Comparison of ENCODE assay signal across 7 mouse cellular contexts in the genomic region with DNA sequence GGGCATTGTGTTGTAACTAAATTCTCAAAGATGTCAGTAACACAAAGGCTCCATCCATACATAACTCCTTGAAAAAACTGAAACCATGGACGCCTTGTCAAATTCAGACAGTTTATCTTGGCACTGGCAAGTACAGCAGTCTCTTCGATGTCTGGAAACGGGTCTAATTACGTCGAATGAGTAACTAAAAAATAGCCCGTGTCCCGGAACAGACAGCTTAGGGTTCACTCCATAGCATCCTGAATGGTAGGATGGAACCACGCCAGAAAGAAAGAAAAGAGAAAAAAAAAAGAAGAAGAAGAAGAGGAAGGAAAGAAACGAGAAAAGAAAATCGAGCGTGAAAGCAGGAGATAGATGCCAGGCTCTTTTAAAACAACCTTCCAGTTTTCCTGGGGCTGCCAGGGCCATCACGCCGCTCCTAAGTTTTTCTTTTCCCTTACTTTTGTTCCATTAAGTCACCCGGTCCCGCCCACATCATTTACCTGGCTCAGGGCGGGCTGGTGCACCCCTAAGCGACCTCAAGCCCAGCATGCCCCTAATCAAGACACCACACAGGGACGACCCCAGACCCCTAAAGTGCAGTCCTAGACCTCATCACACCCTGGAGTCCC. TPM values are rescaled to one million over a fixed set of nuclear protein-coding genes. Genes with fewer than 3 reads are reported as not detected.
A peak's percentile ranks its signal among the peaks of the same experiment; 100 is the strongest.
DNase-seq lines count a peak whose midpoint lies in the region; ATAC-seq and TF ChIP-seq lines count a peak whose summit lies in the region.

No protein-coding gene starts in this region.

- no peak for TF ChIP-seq EP300 in lung, postnatal 0 days (IDR thresholded peaks at IDR 0.05)

- peak; percentile 62 for DNase-seq in lung, postnatal 0 days (ENCODE audit: low spot score)
- no peak for DNase-seq in lung, postnatal 14 days
- DNase-seq in limb, embryonic 11.5 days (ENCODE audit: low spot score), result no peak
- DNase-seq in adrenal gland, adult (ENCODE audit: inconsistent age in 2 of 2, low spot score in 1 of 2), result no peak
- no peak for DNase-seq in cerebellum, postnatal 4 days (ENCODE audit: low spot score in 2 of 2)

- TF ChIP-seq POLR2A in embryonic fibroblast, embryonic 13.5 days (IDR thresholded peaks at IDR 0.05; ENCODE audit: low read depth, low read length), result no peak

- peak overlapping the region; percentile 95 for H3K27ac ChIP-seq in lung, postnatal 0 days (ENCODE audit: low read length)
- H3K27ac ChIP-seq in embryonic fibroblast, embryonic 13.5 days (ENCODE audit: insufficient read depth, low read length), result peak overlapping the region; percentile 37; the same call in 1 of the 2 replicates
- H3K27ac ChIP-seq in limb, embryonic 11.5 days (replicated peaks; ENCODE audit: low read depth, low read length), result no peak overlapping the region
- H3K27ac ChIP-seq in stomach, embryonic 14.5 days (ENCODE audit: low read length), result peak overlapping the region; percentile 55

- peak overlapping the region; percentile 61 for H3K4me3 ChIP-seq in lung, postnatal 0 days (ENCODE audit: low read depth, low read length)
- peak overlapping the region; percentile 84 for H3K4me3 ChIP-seq in embryonic fibroblast, embryonic 13.5 days (ENCODE audit: insufficient read depth, low read length)
- H3K4me3 ChIP-seq in limb, embryonic 11.5 days (ENCODE audit: low read depth, low read length), result peak overlapping the region; percentile 60
- peak overlapping the region; percentile 72 for H3K4me3 ChIP-seq in stomach, embryonic 14.5 days (ENCODE audit: low read depth, low read length)

- TF ChIP-seq CTCF in lung, postnatal 0 days (IDR thresholded peaks at IDR 0.05), result no peak
- no peak for TF ChIP-seq CTCF in embryonic fibroblast, embryonic 13.5 days (IDR thresholded peaks at IDR 0.05; ENCODE audit: borderline replicate concordance, insufficient read depth, low read length)

- H3K36me3 ChIP-seq in lung, postnatal 0 days (ENCODE audit: insufficient read depth, low read length), result no peaks in the 10 kb centered on the region
- H3K36me3 ChIP-seq in limb, embryonic 11.5 days (ENCODE audit: control insufficient read depth, insufficient read depth, low read length), result no peaks in the 10 kb centered on the region
- H3K36me3 ChIP-seq in stomach, embryonic 14.5 days (ENCODE audit: control insufficient read depth, insufficient read depth, low read length), result no peaks in the 10 kb centered on the region

- H3K27me3 ChIP-seq in lung, postnatal 0 days (replicated peaks; ENCODE audit: insufficient read depth, low read length), result no peaks in the 10 kb centered on the region
- 0 out of 2 replicates have a peak, but pooled peaks cover 2% of the 10 kb centered on the region for H3K27me3 ChIP-seq in limb, embryonic 11.5 days (ENCODE audit: control insufficient read depth, insufficient read depth, low read length)
- H3K27me3 ChIP-seq in stomach, embryonic 14.5 days (ENCODE audit: control insufficient read depth, insufficient read depth, low read length), result no peaks in the 10 kb centered on the region

- peak; percentile 11 for ATAC-seq in lung, postnatal 0 days
- ATAC-seq in limb, embryonic 11.5 days (ENCODE audit: insufficient number of reproducible peaks, low FRiP score, low TSS enrichment, low read depth), result no peak
- ATAC-seq in stomach, embryonic 14.5 days (ENCODE audit: insufficient number of reproducible peaks, insufficient read depth, low FRiP score, low read depth), result no peak

- H3K9me3 ChIP-seq in lung, postnatal 0 days (ENCODE audit: low read length), result no peaks in the 10 kb centered on the region
- no peaks in the 10 kb centered on the region for H3K9me3 ChIP-seq in limb, embryonic 11.5 days (ENCODE audit: control insufficient read depth, low read length)
- H3K9me3 ChIP-seq in stomach, embryonic 14.5 days (ENCODE audit: control insufficient read depth, low read depth, low read length), result no peaks in the 10 kb centered on the region

- no peaks in the 10 kb centered on the region; the same call in 1 of the 2 replicates for H3K4me1 ChIP-seq in lung, postnatal 0 days (ENCODE audit: insufficient read depth, low read depth, low read length)
- H3K4me1 ChIP-seq in embryonic fibroblast, embryonic 13.5 days (ENCODE audit: control insufficient read depth, insufficient read depth, low read length), result peaks cover 2% of the 10 kb centered on the region
- no peaks in the 10 kb centered on the region for H3K4me1 ChIP-seq in limb, embryonic 11.5 days (ENCODE audit: control insufficient read depth, insufficient read depth, low read length)
- H3K4me1 ChIP-seq in stomach, embryonic 14.5 days (ENCODE audit: control insufficient read depth, insufficient read depth, low read length), result no peaks in the 10 kb centered on the region

- H3K9ac ChIP-seq in lung, postnatal 0 days (replicated peaks; ENCODE audit: low read depth), result peak overlapping the region; percentile 45
- H3K9ac ChIP-seq in limb, embryonic 11.5 days (ENCODE audit: low read length), result peak overlapping the region; percentile 44
- H3K9ac ChIP-seq in stomach, embryonic 14.5 days (replicated peaks; ENCODE audit: low read depth, low read length), result peak overlapping the region; percentile 52; the same call in 1 of the 2 replicates

- H3K4me2 ChIP-seq in lung, postnatal 0 days (replicated peaks; ENCODE audit: low read depth, low read length), result peak overlapping the region; percentile 80
- H3K4me2 ChIP-seq in limb, embryonic 11.5 days (ENCODE audit: low read depth, severe bottlenecking), result peak overlapping the region; percentile 86
- peak overlapping the region; percentile 80 for H3K4me2 ChIP-seq in stomach, embryonic 14.5 days (replicated peaks; ENCODE audit: low read depth, low read length)

- WGBS in lung, postnatal 0 days, result under 1% methylated on average over 18 of the region's 18 CpGs
- WGBS in limb, embryonic 11.5 days, result 5% methylated on average over 18 of the region's 18 CpGs
- WGBS in stomach, embryonic 14.5 days, result 2% methylated on average over 18 of the region's 18 CpGs

RNA-seq across cellular contexts. Expression of a gene that starts 0.8 kb away (rescaled TPM):
- 26.4 and 29.6 TPM in 2 replicates for polyA plus RNA-seq in lung, postnatal 0 days (2015; fragmentation: Nextera tagmentation; extraction: Ambion mirVana)
- 29.5 and 30.6 TPM in 2 replicates for polyA plus RNA-seq in embryonic fibroblast, embryonic 13.5 days (2011; ENCODE audit: insufficient read length, low read depth, missing spikeins)
- polyA plus RNA-seq in limb, embryonic 11.5 days (2014; fragmentation: Nextera tagmentation; extraction: Ambion mirVana), result 6.2 TPM in 2 replicates
- 24.3 and 25.8 TPM in 2 replicates for polyA plus RNA-seq in stomach, embryonic 14.5 days (2014; fragmentation: Nextera tagmentation; extraction: Ambion mirVana)

RNA-seq across cellular contexts. Expression of a gene that starts 31.0 kb away (rescaled TPM):
- 72.1 and 82.0 TPM in 2 replicates for polyA plus RNA-seq in lung, postnatal 0 days (2015; fragmentation: Nextera tagmentation; extraction: Ambion mirVana)
- 38.3 and 43.1 TPM in 2 replicates for polyA plus RNA-seq in embryonic fibroblast, embryonic 13.5 days (2011; ENCODE audit: insufficient read length, low read depth, missing spikeins)
- 146 and 152 TPM in 2 replicates for polyA plus RNA-seq in limb, embryonic 11.5 days (2014; fragmentation: Nextera tagmentation; extraction: Ambion mirVana)
- polyA plus RNA-seq in stomach, embryonic 14.5 days (2014; fragmentation: Nextera tagmentation; extraction: Ambion mirVana), result 128 and 132 TPM in 2 replicates
